Mouse (Mus musculus): ENCODE data around the gene Xlr3a. TPM values are rescaled to one million over a fixed set of nuclear protein-coding genes. Genes with fewer than 3 reads are reported as not detected.
"Not testable (repeated sequence)": the region's sequence is repeated elsewhere in the genome, so short reads cannot be mapped to it uniquely, and the experiment has no call there.

Gene Xlr3a
- total RNA-seq (2021): 1 to 10 TPM; 1.5 to 2.5 TPM
- long read RNA-seq, experiment 1: 0 reads
- long read RNA-seq, experiment 2, partial matches to known transcripts: 0 of 1 reads
- long read RNA-seq, experiment 2, other reads (novel, unspliced or antisense): 0 of 1 reads

DNA sequence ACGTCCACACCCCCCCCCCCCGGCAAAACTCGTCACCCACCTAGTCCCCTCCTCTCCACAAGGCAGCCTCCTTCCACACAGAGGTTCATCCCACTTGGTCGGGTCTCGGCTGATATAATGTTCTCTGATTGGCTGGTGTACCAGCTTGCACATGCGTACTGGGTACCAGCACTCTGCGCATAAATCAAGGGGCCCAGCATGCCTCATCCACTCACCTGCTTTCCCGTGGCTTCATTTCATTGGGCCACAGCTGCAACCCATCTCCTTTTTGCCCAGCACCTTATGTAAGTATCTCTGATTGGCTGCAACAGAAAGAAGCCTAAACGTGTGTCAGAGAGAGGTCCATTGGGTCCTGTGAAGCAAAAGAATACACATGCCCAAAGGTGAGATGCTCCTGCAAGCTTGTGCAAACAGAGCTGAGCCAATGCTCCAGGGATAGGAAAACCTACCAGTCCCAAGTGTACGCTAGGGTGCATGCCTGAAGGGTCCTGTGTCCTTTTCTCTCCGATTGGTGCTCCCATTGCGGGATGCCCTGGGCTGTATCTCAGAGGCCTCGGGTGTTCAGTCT, at the start of gene Xlr3a:
TSS of gene Xlr3a (minus strand) at position 155 of the 568 bp plus-strand sequence.
- DNase-seq (ENCODE audit: low spot score in 2 of 2): not testable (repeated sequence)

DNA sequence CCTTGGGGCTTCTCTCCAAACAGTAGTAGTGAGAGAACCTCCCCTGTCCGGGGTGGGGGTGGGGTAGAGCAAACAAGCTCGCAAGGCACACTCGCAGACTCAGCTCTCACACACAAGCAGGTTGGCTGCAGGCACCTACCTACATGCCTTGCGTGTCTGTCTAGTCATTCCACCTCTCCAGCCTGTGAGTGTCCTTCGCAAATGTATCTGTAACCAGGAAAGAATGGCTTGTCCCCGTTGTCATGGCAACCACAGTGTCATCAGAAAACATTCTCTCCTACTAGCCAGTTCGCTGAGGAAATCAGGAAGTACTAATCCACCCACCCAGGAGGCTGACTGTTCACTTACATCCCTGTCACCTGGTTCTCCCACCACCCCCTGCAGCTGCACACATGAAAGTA, 46.3 kb upstream of the Xlr3a start:
- DNase-seq (ENCODE audit: low spot score in 2 of 2): not testable (repeated sequence)

DNA sequence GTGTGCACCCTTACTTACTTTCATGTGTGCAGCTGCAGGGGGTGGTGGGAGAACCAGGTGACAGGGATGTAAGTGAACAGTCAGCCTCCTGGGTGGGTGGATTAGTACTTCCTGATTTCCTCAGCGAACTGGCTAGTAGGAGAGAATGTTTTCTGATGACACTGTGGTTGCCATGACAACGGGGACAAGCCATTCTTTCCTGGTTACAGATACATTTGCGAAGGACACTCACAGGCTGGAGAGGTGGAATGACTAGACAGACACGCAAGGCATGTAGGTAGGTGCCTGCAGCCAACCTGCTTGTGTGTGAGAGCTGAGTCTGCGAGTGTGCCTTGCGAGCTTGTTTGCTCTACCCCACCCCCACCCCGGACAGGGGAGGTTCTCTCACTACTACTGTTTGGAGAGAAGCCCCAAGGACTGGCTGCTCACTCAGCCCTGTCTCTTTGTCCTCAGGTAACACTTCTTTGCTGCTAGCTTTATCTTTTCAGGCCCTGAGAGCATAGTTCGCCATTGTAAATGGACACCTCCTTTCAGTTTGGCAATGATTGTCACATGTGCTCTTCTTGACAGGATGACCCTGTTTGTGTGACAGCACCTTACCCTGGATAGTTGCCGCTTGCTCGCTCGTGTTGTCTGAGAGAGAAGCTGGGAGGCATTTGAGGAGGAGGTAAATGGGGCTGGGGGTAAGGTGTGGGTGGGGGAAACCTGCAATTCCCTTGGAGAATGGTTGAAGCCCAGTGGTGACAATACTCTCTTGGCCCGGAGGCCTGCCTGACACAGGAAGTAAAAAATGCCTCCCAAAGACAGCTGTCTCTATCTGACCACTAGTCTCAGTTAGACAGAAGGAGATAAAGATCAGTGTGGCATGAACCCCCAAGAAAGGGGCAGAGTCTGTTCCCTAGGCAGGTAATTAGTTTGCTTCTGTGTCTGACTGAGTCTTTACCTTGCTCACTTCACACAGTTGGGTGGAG, 26.2 kb upstream of the Xlr3a start:
- DNase-seq (ENCODE audit: low spot score in 2 of 2): not testable (repeated sequence)

DNA sequence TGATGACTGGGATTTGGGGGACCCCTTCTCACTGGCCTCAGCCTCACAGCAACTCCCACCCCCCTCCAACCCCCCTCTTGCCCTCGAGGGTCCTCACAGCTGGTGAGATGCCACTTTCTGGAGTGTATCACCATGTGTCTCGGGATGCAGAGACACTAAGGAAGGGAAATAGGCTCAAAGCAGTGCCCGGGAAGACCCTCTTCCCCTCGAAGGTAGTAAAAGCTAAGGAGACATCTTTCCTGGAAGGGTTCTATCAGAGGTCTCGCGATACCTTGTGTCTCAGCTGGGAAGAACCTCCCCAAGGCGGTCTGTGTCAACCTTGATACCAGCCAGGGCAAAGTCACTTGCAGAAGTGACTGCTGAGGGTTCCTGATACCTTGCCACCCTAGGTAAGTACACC, 19.9 kb upstream of the Xlr3a start, which contains the start of gene Gm14685:
TSS of gene Gm14685 (plus strand) at position 301 of the 400 bp plus-strand sequence.
- not testable (repeated sequence) for DNase-seq (ENCODE audit: low spot score in 2 of 2)

DNA sequence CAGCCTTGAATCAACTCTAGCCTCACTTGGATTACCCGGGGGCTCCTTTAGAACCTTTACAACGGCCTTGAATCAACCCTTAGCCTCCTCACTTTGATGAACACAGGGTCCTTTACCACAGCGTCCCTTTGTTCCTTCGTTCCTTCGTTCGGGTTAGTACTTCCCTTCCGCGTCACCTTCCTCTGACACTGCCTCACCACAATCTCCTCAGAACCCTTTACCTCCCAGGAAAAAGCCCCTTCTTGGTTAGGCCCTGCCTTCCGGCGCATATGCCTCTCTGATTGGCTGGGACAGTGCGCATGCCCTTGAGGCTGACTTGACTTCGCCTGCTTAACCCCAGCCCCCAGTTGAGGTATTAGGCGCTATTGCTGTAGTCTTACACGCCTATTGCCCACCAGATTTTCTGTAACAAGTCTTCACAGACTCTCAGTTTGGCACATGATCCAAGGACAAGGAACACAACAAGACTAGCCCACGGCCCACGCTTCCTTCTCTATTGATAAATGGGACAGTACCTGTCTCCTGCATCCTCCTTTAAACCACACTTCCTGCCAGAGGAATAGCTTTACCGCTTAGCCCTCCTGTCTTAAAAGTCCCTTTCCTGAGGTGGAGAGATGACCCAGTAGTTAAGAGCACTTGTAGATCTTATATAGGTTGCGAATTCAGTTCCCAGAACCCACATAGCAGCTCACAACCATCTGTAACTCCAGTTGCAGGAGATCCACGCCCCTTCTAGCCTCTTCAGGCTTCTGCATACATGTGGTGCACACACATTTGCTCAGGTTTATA, 14.4 kb downstream of the Xlr3a start, which contains the start of gene Xlr4a:
TSS of gene Xlr4a (minus strand) at position 212 of the 789 bp plus-strand sequence.
- DNase-seq (ENCODE audit: low spot score in 2 of 2): not testable (repeated sequence)

DNA sequence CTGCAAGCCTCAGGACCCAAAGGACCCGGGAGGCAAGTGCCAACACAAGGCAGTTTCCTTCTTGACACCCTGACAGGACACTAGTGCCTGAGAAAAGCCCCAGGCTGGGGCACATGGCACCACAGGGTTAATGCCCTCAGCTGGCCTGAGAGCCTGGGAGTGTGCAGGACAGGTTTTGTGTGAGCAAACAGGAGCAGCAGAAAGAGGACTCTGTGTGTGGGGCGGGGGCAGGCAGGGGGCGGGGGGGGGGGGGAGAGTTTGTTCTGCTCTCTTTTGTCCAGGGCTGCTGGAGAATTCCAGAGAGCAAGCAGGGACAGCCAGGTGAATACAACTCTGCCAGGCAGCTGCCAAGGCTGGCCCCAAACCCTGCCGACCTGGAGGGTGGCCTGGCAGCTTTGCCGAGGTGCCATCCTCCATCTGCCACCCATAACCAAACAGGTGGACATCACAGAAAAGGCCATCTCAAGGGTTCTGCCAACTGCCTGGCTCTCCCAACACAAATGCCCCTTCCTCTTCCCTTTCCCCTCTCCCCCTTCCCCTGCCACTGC, 30.1 kb downstream of the Xlr3a start:
- DNase-seq (ENCODE audit: low spot score in 2 of 2): not testable (repeated sequence)

DNA sequence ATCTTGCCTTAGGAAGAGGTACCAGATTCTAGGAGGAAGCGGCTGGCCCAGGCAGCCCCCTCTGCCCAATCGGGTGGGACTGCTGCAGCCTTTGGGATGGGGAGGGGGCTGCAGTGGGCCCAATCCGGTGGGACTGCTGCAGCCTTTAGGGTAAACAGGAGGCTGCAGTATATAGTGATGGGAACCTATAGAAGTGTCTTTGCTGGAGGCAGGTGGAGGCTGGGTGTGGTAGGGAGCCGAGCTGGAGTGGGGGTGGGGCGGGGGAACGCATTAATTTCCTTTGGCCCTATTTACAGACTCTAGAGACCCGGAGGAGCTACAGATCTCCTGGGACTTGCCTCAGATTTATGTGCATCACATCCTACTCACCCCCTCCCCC, 32.5 kb downstream of the Xlr3a start, which contains the start of gene Pnma3:
TSS of gene Pnma3 (plus strand) at position 373 of the 379 bp plus-strand sequence.
- DNase-seq (ENCODE audit: low spot score in 2 of 2): no peak

DNA sequence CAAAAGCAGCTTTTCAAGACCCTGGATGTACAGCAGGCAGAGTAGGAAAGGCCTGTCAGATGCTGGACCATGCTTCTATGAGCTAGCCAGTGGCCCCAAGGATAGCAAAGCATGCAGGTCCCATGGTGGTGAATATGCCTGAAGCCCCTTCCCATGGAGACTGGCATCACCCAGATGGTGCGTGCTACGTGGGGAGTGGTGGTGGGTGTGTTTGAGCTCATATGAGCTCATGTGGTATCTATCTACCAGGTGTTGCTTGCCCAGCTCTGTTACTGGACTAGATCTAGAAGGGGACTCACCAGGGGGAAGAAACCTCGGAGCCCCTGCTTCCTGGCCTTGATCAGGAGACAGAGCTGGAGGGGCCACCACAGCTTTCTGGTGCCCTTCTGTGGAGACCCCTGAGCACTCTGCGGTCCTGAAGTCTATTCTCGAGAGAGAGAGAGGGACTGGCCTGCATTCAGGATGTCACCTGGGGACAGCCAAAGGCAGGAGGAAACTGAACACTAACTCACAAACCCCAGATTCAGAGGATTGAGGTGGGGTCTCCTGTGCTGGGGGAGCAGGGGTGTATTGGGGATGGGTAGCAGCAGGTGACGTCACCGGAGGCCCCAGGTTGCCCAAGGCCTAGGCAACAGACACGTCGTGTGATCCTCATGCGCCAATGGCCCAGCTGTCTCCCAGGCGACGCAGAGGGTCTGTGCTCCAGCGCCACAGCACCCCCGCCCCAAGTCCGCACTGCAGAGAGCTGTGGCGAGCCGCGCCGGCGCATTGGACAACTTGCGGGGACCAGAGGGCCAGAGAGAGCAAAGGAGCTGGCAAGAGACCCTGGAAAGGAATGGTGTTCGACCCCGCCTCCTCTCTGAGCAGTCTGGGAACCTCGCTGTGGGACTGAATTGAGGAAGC, 33.1 kb downstream of the Xlr3a start:
- no peak for DNase-seq (ENCODE audit: low spot score in 2 of 2)

DNA sequence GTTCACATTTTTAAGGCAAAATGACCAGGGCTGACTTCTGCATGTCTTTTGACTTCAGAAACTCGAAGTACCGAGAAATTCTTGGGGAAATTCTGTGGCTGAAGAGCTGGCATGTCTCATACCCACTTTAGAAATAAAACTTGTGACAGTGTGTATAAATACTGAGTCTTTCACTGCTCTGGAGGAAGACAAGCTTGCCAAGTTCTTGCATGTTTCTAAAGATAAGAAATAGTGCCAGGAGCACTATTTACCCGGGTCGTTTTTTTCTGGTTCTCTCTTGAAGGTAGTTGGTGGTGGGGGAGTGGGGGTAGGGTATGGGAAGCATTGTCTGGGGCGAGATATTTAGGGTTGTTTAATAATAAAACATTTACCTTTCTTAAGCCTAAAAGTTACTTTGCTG, 34.6 kb downstream of the Xlr3a start:
- DNase-seq (ENCODE audit: low spot score in 2 of 2): no peak

DNA sequence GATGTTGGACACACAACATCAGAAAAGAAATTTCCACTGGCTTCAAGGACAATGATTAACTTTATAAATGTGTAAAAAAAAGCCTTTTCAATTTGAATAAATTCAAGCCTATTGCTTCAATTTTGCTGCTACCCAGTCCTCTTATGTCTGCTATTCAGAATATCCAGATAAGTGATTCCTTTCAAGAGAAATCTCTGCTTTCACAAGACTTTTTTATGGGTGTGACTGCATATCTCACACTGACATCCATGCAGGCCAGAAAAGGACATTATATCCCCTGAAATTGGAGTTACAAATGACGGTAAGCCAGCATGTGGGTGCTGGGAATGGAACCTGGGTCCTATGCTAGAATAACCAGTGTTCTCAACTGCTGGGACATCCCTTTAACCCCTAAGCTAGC, 35.4 kb downstream of the Xlr3a start:
- no peak for DNase-seq (ENCODE audit: low spot score in 2 of 2)

DNA sequence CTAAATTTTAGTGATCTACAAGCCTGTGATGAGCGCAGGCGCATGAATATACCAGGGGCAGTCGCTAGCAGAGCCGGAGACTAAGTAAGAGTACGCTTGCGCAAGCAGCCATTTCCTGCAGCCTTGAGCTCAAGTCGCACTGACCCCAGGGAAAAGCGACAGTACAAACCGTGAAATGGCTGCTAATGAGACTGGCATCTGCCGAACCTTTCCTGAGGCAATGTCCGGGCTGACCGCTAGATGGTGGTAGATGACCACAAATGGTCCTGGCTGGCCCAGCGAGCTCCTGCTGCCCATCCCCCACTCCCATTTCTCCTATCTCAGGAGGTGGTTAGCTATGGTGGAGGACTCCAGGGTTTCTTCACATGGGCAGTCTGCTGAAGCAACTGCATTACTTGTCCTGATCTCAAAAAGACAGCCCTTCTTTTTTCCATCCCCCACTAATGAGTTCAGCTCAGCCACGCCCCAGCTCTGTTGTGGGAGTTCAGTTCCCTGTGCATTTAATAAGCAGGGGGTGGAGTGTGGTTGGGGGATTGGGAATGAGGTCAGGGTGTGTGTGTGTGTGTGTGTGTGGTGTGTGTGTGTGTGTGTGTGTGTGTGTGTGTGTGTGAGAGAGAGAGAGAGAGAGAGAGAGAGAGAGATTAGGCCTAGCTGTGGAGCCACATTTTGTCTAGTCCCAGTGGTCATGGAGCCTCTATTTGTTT, 42.9 kb downstream of the Xlr3a start:
- DNase-seq (ENCODE audit: low spot score in 2 of 2): peak; percentile 71 to 80

DNA sequence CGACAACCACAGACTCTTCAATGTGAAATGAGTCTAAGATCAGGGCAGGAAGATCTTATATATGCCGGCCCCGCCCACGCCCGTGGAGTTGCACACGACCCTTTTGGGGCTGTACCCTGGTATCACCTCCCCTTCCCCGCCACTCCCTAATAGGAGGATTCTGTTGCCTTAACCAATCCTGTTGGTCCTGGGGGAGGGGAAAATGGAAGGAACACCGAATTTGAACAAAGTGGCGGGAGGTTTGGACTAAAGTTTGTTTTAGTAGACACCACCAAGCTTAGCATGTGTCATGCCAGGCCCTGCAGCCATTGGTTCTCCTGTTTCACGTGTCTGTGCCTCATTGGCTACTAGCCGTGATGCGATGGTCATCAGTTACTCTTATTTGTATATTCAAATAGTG, 57.2 kb downstream of the Xlr3a start:
- no peak for DNase-seq (ENCODE audit: low spot score in 2 of 2)

DNA sequence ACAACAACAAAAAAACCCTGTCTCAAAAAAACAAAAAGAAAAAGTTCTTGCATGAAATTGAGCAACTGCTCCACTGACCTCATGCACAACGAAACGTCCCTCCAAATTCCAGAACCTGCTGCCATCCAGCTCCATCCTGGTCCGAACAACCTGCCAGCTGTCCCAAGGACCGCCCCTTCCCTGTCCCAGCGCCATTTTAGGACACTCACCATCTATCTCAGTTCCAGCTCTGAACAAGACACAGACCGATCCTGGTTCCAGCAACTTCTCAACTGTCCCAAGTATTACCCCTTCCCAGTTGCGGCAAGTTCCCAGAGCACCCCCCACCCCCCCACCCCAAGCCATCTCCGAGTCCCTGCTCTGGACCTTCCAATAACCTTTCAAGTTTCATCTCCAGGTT, 58.1 kb downstream of the Xlr3a start:
- DNase-seq (ENCODE audit: low spot score in 2 of 2): no peak

DNA sequence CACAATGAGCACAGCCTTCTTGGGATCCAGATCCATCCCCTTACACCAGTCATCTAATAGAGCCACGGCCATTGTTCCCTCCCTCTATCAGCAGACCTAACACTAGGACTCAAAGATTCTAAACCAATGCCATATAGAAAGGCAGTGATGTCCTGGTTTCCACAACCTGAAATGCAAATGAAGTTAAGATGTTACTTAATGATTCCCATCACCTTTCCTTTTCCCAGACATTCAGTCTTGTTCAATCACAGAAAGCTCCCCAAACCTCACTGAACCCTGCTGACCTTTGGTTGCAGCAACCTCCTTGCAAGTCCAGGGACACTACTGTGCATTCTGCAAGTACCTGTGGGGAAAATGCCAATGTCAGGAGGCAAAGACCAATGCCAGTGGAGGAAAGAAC, 59.9 kb downstream of the Xlr3a start, which contains the start of gene Pnma5:
TSS of gene Pnma5 (minus strand) at position 101 of the 400 bp plus-strand sequence.
- DNase-seq (ENCODE audit: low spot score in 2 of 2): no peak

Other genes with a start within 250 kb of the Xlr3a start
- 10 to 100 TPM; 45.9 to 46.0 TPM for gene Cetn2, start 178.7 kb downstream of the Xlr3a start, total RNA-seq (2021)
- 10 to 100 TPM; 25.2 to 25.5 TPM for gene Nsdhl, start 178.5 kb downstream of the Xlr3a start, total RNA-seq (2021)
- 1 to 10 TPM; 5.3 to 7.2 TPM for gene Zfp185, start 109.8 kb downstream of the Xlr3a start, total RNA-seq (2021)
- under 1 TPM in 1 of 2 experiments, not detected in 1; 0.20 TPM for gene Pnma5, start 60.0 kb downstream of the Xlr3a start, total RNA-seq (2021)
- 1 to 10 TPM; 1.5 to 1.6 TPM for gene Pnma3, start 32.3 kb downstream of the Xlr3a start, total RNA-seq (2021)
- gene Xlr4a, start 14.6 kb downstream of the Xlr3a start, total RNA-seq (2021): 1 to 10 TPM in 1 of 2 experiments, not detected in 1; 1.3 TPM
- gene Gm14685, start 20.0 kb upstream of the Xlr3a start, total RNA-seq (2021): under 1 TPM; 0.22 to 0.65 TPM
- under 1 TPM in 1 of 2 experiments, not detected in 1; 0.31 TPM for gene Xlr5b, start 51.7 kb upstream of the Xlr3a start, total RNA-seq (2021)
- not detected for gene DXBay18, start 52.4 kb upstream of the Xlr3a start, total RNA-seq (2021)
- gene Spin2d, start 79.9 kb upstream of the Xlr3a start, total RNA-seq (2021): not detected
- 10 to 100 TPM in 1 of 2 experiments, 1 to 10 TPM in 1; 4.5 to 14.5 TPM for gene Xlr3b, start 95.1 kb upstream of the Xlr3a start, total RNA-seq (2021)
- gene Xlr4b, start 117.2 kb upstream of the Xlr3a start, total RNA-seq (2021): 1 to 10 TPM in 1 of 2 experiments, under 1 TPM in 1; 0.53 to 1.7 TPM
- 1 to 10 TPM; 9.0 to 9.8 TPM for gene F8a, start 131.2 kb upstream of the Xlr3a start, total RNA-seq (2021)
- gene Xlr4c, start 146.0 kb upstream of the Xlr3a start, total RNA-seq (2021): not detected
- gene Xlr3c, start 168.3 kb upstream of the Xlr3a start, total RNA-seq (2021): under 1 TPM in 1 of 2 experiments, not detected in 1; 0.20 TPM
- not detected for gene Xlr5a, start 195.9 kb upstream of the Xlr3a start, total RNA-seq (2021)
- not detected for gene Xlr5c, start 195.9 kb upstream of the Xlr3a start, total RNA-seq (2021)
- gene Gm45015, start 239.7 kb upstream of the Xlr3a start, total RNA-seq (2021): not detected
- gene Zfp275, start 245.5 kb upstream of the Xlr3a start, total RNA-seq (2021): 10 to 100 TPM; 26.6 to 28.8 TPM